Mouse (Mus musculus) lung, embryonic 16.5 days (tissue): ENCODE data around the gene Katnbl1. TPM values are rescaled to one million over a fixed set of nuclear protein-coding genes. Genes with fewer than 3 reads are reported as not detected.

Source experiments
- ATAC-seq: fragments of 200-750 bp; cut with Nextera tagmentation; 2 replicates; pipeline ENCODE4 v1.8.0; 2017; ENCODE audit warnings: low read depth, mild to moderate bottlenecking, moderate library complexity
- H3K27ac ChIP-seq: fragments of 300-500 bp; sonication (generic); 2 replicates; pipeline ENCODE4 v1.5.1; 2014; ENCODE audit warnings: mild to moderate bottlenecking, control low read depth, low read length
- H3K27me3 ChIP-seq: fragments of 300-500 bp; sonication (generic); 2 replicates; pipeline ENCODE4 v1.6.1; 2014; ENCODE audit warnings: low read depth, low read length, mixed read lengths; ENCODE audit not compliant: control insufficient read depth, insufficient read depth
- H3K36me3 ChIP-seq: fragments of 300-500 bp; sonication (generic); 2 replicates; pipeline ENCODE4 v1.6.1; 2014; ENCODE audit warnings: low read length; ENCODE audit not compliant: control insufficient read depth, insufficient read depth
- H3K4me1 ChIP-seq: fragments of 300-500 bp; sonication (generic); replicated peaks from 2 replicates; pipeline ENCODE4 v1.6.1; 2014; ENCODE audit warnings: low read length, mixed read lengths; ENCODE audit not compliant: control insufficient read depth, insufficient read depth
- H3K4me2 ChIP-seq: fragments of 300-500 bp; sonication (generic); 2 replicates; pipeline ENCODE4 v1.6.1; 2014; ENCODE audit warnings: low read depth, low read length, control low read depth
- H3K4me3 ChIP-seq: fragments of 300-500 bp; sonication (generic); 2 replicates; pipeline ENCODE4 v1.5.1; 2014; ENCODE audit warnings: mild to moderate bottlenecking, low read length, control low read depth
- H3K9ac ChIP-seq: fragments of 300-500 bp; sonication (generic); 2 replicates; pipeline ENCODE4 v1.6.1; 2014; ENCODE audit warnings: low read length, control low read depth
- H3K9me3 ChIP-seq: fragments of 300-500 bp; sonication (generic); 2 replicates; pipeline ENCODE4 v1.6.1; 2016; ENCODE audit warnings: low read length; ENCODE audit not compliant: control insufficient read depth
- WGBS: fragments of 180-500 bp; shearing (Covaris S2); extraction: QIAGEN DNeasy Blood & Tissue Kit; methylation state at CpG from one replicate; pipeline ENCODE4 v1.1.7; 2014; 5-methylcytosine and 5-hydroxymethylcytosine counted together
- polyA plus RNA-seq: library from polyadenylated mRNA; unstranded; fragments of >200 nt; fragmentation: Nextera tagmentation; extraction: Ambion mirVana; gene quantifications from 2 replicates; pipeline ENCODE4 v1.2.1, GENCODE M21; 2015

The Katnbl1 gene
- polyA plus RNA-seq, 1 experiment from 2014 or later: 45.8 TPM

- WGBS: 25% methylated on average over 17 of the region's 17 CpGs
- no peaks in the 10 kb centered on the region for H3K36me3 ChIP-seq
- no peaks in the 10 kb centered on the region for H3K27me3 ChIP-seq
- H3K4me2 ChIP-seq: peak overlapping the region; percentile 71
- peak overlapping the region; percentile 96 for H3K4me3 ChIP-seq
- peak; percentile 62; the same call in 1 of the 2 replicates for ATAC-seq
- no peaks in the 10 kb centered on the region for H3K9me3 ChIP-seq
- peak overlapping the region; percentile 97 for H3K9ac ChIP-seq
- H3K4me1 ChIP-seq: peaks cover 6% of the 10 kb centered on the region
- peak overlapping the region; percentile 70; the same call in 1 of the 2 replicates for H3K27ac ChIP-seq
Measured at GRCm38 (mm10) chr2:112454125-112454861, 75.3 kb downstream of the Katnbl1 start.

DNA sequence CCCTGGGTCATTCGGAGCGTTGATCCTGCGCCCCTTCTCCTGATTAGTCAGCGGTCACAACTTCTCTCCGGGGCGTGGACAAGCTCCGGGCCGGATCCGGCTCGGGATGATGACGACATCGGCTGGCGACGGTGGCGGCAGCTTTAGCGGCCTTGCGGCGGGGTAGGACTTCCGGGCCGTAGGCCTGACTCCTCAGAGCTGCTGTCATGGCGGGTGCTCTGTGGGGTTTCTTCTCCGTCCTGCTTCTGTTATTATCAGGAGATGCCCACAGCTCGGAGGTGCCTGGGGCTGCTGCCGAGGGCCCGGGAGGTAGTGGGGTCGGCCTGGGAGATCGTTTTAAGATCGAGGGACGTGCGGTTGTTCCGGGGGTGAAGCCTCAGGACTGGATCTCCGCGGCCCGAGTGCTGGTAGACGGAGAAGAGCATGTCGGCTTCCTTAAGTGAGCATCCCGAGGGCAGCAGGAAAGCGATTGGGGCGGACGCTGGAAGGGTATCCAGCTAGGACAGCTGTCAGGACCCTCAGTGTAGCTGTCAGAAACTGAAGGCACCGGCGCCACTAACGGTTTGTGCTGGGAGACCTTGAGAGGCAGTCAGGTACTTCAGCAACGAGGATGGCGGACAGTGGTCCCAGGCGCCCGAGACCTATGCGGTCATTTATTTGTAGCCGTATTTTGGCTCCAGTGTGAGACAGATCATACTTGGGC, 76.0 kb downstream of the Katnbl1 start, which contains the start of gene Emc7:
Gene Emc7 (plus strand): TSS at position 136 of the 703 bp plus-strand sequence.
- H3K4me2 ChIP-seq: peak within 1 kb of the TSS; percentile 71
- under 1% methylated on average over 49 of the region's 49 CpGs for WGBS
- peak within 1 kb of the TSS; percentile 70 for H3K27ac ChIP-seq
- no peaks in the 10 kb centered on the region for H3K27me3 ChIP-seq
- H3K4me3 ChIP-seq: peak within 1 kb of the TSS; percentile 96
- H3K4me1 ChIP-seq: peaks cover 6% of the 10 kb centered on the region
- peak; percentile 99 for ATAC-seq
- H3K9ac ChIP-seq: peak within 1 kb of the TSS; percentile 97
- peaks cover 2% of the 10 kb centered on the region for H3K36me3 ChIP-seq
- H3K9me3 ChIP-seq: no peaks in the 10 kb centered on the region

DNA sequence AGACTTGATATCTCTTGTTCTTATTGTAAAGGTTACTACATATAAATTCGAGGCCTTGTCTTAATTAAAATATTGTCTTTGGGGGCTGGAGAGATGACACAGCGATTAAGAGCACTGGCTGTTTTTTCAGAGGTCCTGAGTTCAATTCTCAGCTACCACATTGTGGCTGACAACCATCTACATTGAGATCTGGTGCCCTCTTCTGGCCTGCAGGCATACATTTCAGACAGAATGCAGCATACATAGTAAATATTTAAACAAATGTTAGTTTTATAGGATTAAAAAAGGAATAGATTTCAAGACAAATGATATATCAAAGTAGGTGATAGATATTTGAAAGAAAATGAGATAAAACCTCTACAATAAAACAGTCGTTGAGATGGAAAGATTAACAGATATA, 81.5 kb downstream of the Katnbl1 start:
- 85% methylated on average over 3 of the region's 3 CpGs for WGBS
- no peak for ATAC-seq
- peaks cover 16% of the 10 kb centered on the region for H3K36me3 ChIP-seq
- H3K9ac ChIP-seq: no peak overlapping the region
- H3K27ac ChIP-seq: no peak overlapping the region
- H3K27me3 ChIP-seq: no peaks in the 10 kb centered on the region
- peaks cover 5% of the 10 kb centered on the region for H3K4me1 ChIP-seq
- no peak overlapping the region for H3K4me3 ChIP-seq
- H3K9me3 ChIP-seq: no peaks in the 10 kb centered on the region
- no peak overlapping the region for H3K4me2 ChIP-seq

Other genes starting within 250 kb of the Katnbl1 start
- gene Olfr1316, start 244.2 kb upstream of the Katnbl1 start, polyA plus RNA-seq: not detected in 2 replicates
- not detected in 2 replicates for gene Olfr1317, start 238.9 kb upstream of the Katnbl1 start, polyA plus RNA-seq
- gene Olfr1318, start 225.0 kb upstream of the Katnbl1 start, polyA plus RNA-seq: not detected in 2 replicates
- 17.3 and 19.4 TPM in 2 replicates for gene Lpcat4, start 139.7 kb upstream of the Katnbl1 start, polyA plus RNA-seq
- gene Nutm1, start 119.9 kb upstream of the Katnbl1 start, polyA plus RNA-seq: not detected in 2 replicates
- gene Nop10, start 117.3 kb upstream of the Katnbl1 start, polyA plus RNA-seq: 174 and 177 TPM in 2 replicates
- 8.9 and 9.8 TPM in 2 replicates for gene Slc12a6, start 113.4 kb upstream of the Katnbl1 start, polyA plus RNA-seq
- not detected in 2 replicates for gene Gm21985, start 112.9 kb upstream of the Katnbl1 start, polyA plus RNA-seq
- 109 and 113 TPM in 2 replicates for gene Emc4, start 11.2 kb upstream of the Katnbl1 start, polyA plus RNA-seq
- gene Emc7, start 75.8 kb downstream of the Katnbl1 start, polyA plus RNA-seq: 20.3 and 21.5 TPM in 2 replicates
- gene Chrm5, start 101.6 kb downstream of the Katnbl1 start, polyA plus RNA-seq: 0.09 and 0.18 TPM in 2 replicates
- gene Aven, start 113.8 kb downstream of the Katnbl1 start, polyA plus RNA-seq: 4.4 and 4.6 TPM in 2 replicates